Mouse (Mus musculus) heart, adult 2 months (tissue): ENCODE results near the gene Mipep.

Experiments used
- CTCF ChIP-seq: fragments of 200-600 bp; IDR thresholded peaks from 2 replicates; pipeline ENCODE4 v1.8.1; 2022; ENCODE audit warnings: antibody characterized with exemption, mild to moderate bottlenecking, moderate library complexity
- POLR2A ChIP-seq: fragments of 200-500 bp; IDR thresholded peaks from 2 replicates; pipeline ENCODE4 v1.6.1; 2011; ENCODE audit warnings: mild to moderate bottlenecking, low read depth, low read length, control low read depth; ENCODE audit not compliant: insufficient read depth

DNA sequence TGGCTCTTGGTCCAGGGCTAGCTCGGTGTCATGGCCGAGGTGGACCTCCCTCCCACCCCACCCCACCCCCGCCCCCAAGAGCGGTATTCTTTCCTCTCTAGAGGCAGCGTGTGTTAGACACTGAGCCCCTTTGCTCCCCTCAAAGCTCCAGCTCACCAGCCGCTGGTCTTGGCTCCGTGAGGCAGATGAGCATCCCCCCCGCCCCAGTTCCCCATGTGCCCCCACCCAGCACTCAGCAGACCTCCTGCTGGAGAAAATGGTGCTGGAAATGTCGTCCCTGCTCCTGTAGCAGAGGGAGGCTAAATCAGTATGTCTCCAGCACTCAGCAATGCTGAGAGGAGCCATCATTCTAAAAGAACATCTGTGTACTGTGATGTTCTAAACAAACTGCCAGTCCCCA, 40.7 kb upstream of the Mipep start:
- TF ChIP-seq POLR2A (no peak), CTCF (no peak)
